Mouse (Mus musculus) testis, adult 2 months (tissue): ENCODE measurements around the gene Rasgef1c. TPM values are rescaled to one million over a fixed set of nuclear protein-coding genes. Genes with fewer than 3 reads are reported as not detected.

Experiments
- H3K27ac ChIP-seq: fragments of 200-500 bp; 2 replicates; pipeline ENCODE4 v1.5.1; 2012; ENCODE audit warnings: low read depth, low read length; ENCODE audit not compliant: control insufficient read depth, insufficient read depth
- H3K27me3 ChIP-seq: fragments of 200-500 bp; 2 replicates; pipeline ENCODE4 v1.6.1; 2012; ENCODE audit warnings: mild to moderate bottlenecking, low read length, moderate library complexity; ENCODE audit not compliant: control insufficient read depth, insufficient read depth
- H3K36me3 ChIP-seq: fragments of 200-500 bp; 2 replicates; pipeline ENCODE4 v1.6.1; 2012; ENCODE audit warnings: mild to moderate bottlenecking, low read length; ENCODE audit not compliant: control insufficient read depth, insufficient read depth
- H3K4me1 ChIP-seq: fragments of 200-500 bp; 2 replicates; pipeline ENCODE4 v1.6.1; 2012; ENCODE audit warnings: low read length; ENCODE audit not compliant: control insufficient read depth, insufficient read depth
- H3K4me3 ChIP-seq: fragments of 200-500 bp; 2 replicates; pipeline ENCODE4 v1.5.1; 2012; ENCODE audit warnings: low read depth, mild to moderate bottlenecking, low read length, moderate library complexity, mixed read lengths; ENCODE audit not compliant: control insufficient read depth
- CTCF ChIP-seq: fragments of 200-500 bp; IDR thresholded peaks from 2 replicates; pipeline ENCODE4 v1.5.1; 2012; ENCODE audit warnings: low read depth, mild to moderate bottlenecking, inconsistent platforms, low read length, moderate library complexity; ENCODE audit not compliant: control insufficient read depth, insufficient read depth, insufficient replicate concordance
- POLR2A ChIP-seq: fragments of 200-500 bp; IDR thresholded peaks from 2 replicates; pipeline ENCODE4 v1.6.1; 2012; ENCODE audit warnings: low read depth, mild to moderate bottlenecking, inconsistent platforms, low read length, moderate library complexity; ENCODE audit not compliant: control insufficient read depth
- polyA plus RNA-seq: library from polyadenylated mRNA; depleted of rRNA; stranded (reverse); fragments of >200 nt; gene quantifications from 2 replicates; pipeline ENCODE4 v1.2.3, GENCODE M21; 2012

Gene Rasgef1c
- polyA plus RNA-seq, 1 experiment = 0.93 TPM

GRCm38 (mm10) chr11:49876948-49877817 lies 24.5 kb upstream of the Rasgef1c start:
- Histone ChIP-seq H3K4me3 (no peak overlapping the region), H3K27me3 (no peaks in the 10 kb centered on the region), H3K4me1 (no peaks in the 10 kb centered on the region), H3K36me3 (peaks cover 7% of the 10 kb centered on the region), H3K27ac (0 out of 2 replicates have a peak overlapping the region, but pooled peaks have one; percentile 17)
- no peak for TF ChIP-seq CTCF
- TF ChIP-seq POLR2A = no peak

GRCm38 (mm10) chr11:49879950-49880642 lies 21.5 kb upstream of the Rasgef1c start:
- peaks cover 2% of the 10 kb centered on the region for H3K36me3 ChIP-seq
- no peaks in the 10 kb centered on the region for H3K4me1 ChIP-seq
- TF ChIP-seq POLR2A (no peak), CTCF (no peak)
- no peak overlapping the region for H3K4me3 ChIP-seq
- H3K27me3 ChIP-seq = no peaks in the 10 kb centered on the region
- no peak overlapping the region for H3K27ac ChIP-seq

GRCm38 (mm10) chr11:49883394-49883793 lies 18.2 kb upstream of the Rasgef1c start:
- Histone ChIP-seq H3K27me3 (no peaks in the 10 kb centered on the region), H3K4me1 (no peaks in the 10 kb centered on the region), H3K36me3 (peaks cover 2% of the 10 kb centered on the region), H3K4me3 (no peak overlapping the region), H3K27ac (no peak overlapping the region)
- no peak for TF ChIP-seq POLR2A
- no peak for TF ChIP-seq CTCF

- no peaks in the 10 kb centered on the region for H3K27me3 ChIP-seq
- TF ChIP-seq CTCF (no peak), POLR2A (no peak)
- no peaks in the 10 kb centered on the region for H3K4me1 ChIP-seq
- no peak overlapping the region for H3K4me3 ChIP-seq
- H3K27ac ChIP-seq = no peak overlapping the region
- no peaks in the 10 kb centered on the region; the same call in 1 of the 2 replicates for H3K36me3 ChIP-seq
Observed at GRCm38 (mm10) chr11:49888469-49888868, 13.2 kb upstream of the Rasgef1c start.

GRCm38 (mm10) chr11:49891993-49892392 lies 9.6 kb upstream of the Rasgef1c start:
- H3K4me3 ChIP-seq = no peak overlapping the region
- TF ChIP-seq CTCF = no peak
- no peak for TF ChIP-seq POLR2A
- no peak overlapping the region for H3K27ac ChIP-seq
- H3K27me3 ChIP-seq = no peaks in the 10 kb centered on the region
- no peaks in the 10 kb centered on the region for H3K36me3 ChIP-seq
- no peaks in the 10 kb centered on the region for H3K4me1 ChIP-seq

GRCm38 (mm10) chr11:49893806-49894205 lies 7.8 kb upstream of the Rasgef1c start:
- TF ChIP-seq POLR2A = no peak
- no peak for TF ChIP-seq CTCF
- no peaks in the 10 kb centered on the region for H3K27me3 ChIP-seq
- H3K36me3 ChIP-seq = no peaks in the 10 kb centered on the region
- H3K4me3 ChIP-seq = no peak overlapping the region
- H3K27ac ChIP-seq = no peak overlapping the region
- no peaks in the 10 kb centered on the region for H3K4me1 ChIP-seq

GRCm38 (mm10) chr11:49895966-49896590 lies 5.6 kb upstream of the Rasgef1c start:
- Histone ChIP-seq H3K36me3 (no peaks in the 10 kb centered on the region), H3K27ac (no peak overlapping the region), H3K27me3 (no peaks in the 10 kb centered on the region), H3K4me3 (no peak overlapping the region), H3K4me1 (no peaks in the 10 kb centered on the region)
- TF ChIP-seq CTCF = no peak
